Mouse (Mus musculus) layer of hippocampus, adult 18-20 months (tissue): ENCODE data around the gene Olfr90. TPM values are rescaled to one million over a fixed set of nuclear protein-coding genes. Genes with fewer than 3 reads are reported as not detected.
"Not testable (repeated sequence)": the region's sequence is repeated elsewhere in the genome, so short reads cannot be mapped to it uniquely, and the experiment has no call there.

Experiments used
- DNase-seq, 2 experiments: peaks; one replicate each; pipeline ENCODE4 v3.0.0; 2022; ENCODE audit warnings: low spot score in 2 of 2
- long read RNA-seq: library from polyadenylated mRNA; stranded (forward); transcript quantifications from one replicate; pipeline ENCODE4 v2.0.0, GENCODE M21; 2021
- total RNA-seq, 2 experiments: library from RNA; stranded (reverse); gene quantifications; 2 replicates each; pipeline ENCODE4 v1.2.3; 2021

Olfr90 gene
- total RNA-seq: not detected
- long read RNA-seq: 0 reads

DNA sequence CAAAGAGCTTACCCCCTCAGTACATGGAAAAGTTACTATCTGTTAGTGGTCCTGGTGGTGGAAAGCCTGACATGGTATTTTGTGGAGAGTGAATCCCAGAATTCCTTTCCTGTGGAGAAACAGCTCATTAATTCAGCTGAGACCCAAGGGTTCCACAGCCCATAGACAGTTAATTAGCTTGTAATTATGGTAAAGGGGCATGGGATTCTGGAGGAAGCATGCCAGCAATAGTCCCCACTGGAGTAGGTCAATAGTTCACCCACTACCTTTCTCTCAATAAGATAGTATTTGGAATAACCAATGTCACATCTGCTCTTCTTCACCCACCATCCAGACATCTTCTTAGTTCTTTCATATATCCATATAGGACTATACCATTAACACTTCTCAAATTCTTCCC, at the start of gene Olfr90:
Gene Olfr90, minus strand, starts transcription at position 101 of the 400 bp plus-strand sequence.
- no peak for DNase-seq

DNA sequence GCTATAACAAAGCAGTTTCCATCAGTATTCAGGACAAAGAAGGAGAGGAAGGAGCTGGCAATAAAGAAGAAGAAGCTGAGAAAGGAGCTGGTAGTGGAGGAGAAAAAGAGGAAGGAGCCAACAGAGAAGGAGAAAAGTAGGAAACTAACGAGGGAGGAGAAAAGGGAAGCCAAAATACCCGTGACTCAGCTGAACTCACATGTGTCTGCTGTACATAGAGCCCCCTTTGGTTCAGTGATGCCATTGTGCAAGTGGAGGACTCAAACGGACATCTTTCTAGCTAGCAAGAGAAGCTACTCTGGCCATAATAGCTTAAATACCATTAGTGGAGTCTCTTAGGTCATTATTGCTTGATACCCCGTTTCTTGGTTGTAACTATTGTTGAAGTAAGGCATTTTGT, 43.1 kb upstream of the Olfr90 start:
- not testable (repeated sequence) for DNase-seq

DNA sequence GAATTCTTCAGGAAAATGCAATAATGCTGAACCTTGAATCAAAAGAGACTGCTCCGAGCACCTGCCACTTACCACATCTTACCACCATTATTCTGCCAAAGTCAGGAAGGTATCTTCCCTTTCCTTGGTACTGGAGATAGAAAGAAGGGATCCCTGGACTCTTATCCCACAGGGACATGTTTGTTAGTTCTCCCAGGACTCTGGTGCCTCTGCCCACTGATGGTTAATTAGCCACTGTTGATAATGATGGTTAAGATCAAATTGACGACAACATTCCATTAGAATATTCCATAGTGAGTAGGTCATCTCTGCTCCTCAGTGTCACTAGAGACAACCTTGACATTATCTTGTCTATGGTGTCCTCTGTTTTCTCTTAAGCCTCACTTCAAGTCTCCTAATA, 31.7 kb upstream of the Olfr90 start, which contains the start of gene Olfr92:
Gene Olfr92, minus strand, starts transcription at position 101 of the 400 bp plus-strand sequence.
- no peak for DNase-seq

DNA sequence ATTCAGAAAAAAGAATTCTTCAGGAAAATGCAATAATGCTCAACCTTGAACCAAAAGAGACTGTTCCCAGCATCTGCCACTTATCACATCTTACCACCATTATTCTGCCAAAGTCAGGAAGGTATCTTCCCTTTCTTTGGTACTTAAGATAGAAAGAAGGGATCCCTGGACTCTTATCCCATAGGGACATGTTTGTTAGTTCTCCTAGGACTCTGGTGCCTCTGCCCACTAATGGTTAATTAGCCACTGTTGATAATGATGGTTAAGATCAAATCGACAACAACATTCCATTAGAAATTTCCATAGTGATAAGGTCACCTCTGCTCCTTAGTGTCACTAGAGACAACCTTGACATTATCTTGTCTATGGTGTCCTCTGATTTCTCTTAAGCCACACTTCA, 9.9 kb upstream of the Olfr90 start, which contains the start of gene Olfr91:
Gene Olfr91, minus strand, starts transcription at position 101 of the 400 bp plus-strand sequence.
- no peak for DNase-seq

DNA sequence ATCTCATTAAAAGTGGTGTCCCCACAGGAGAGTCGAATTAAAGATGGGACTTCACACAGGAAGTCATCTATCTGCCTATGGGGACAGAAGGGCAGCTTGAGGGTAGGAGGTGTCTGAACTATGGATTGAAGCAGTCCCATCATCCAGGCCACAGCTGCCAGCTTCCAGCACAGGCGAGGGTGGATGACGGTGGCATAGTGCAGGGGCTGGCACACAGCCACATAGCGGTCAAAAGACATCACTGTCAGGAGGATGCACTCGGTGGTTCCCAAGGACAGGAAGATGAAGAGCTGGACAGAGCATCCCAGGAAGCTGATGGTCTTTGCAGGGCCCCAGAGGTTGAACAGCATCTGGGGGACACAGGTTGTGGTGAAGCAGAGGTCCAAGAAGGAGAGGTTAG, 5.0 kb upstream of the Olfr90 start:
- DNase-seq: no peak

DNA sequence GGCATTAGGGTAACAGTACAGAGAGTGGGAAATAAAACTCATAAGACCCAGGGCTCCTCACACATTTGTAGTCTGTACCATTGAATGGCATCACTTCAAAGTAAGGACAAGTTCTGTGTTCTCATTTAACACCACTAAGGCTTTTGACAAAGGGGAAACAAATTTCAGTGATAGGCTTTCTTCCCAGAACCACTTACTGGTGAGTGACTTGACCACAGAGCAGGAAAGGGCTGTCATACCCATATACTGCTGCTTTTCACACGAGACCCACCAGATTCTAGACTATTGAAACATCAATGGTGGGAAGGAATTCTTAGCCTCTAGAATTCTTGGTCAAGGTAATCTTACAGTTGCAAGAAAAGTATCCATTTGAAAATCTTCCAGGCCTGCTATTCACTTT, 3.9 kb upstream of the Olfr90 start:
- DNase-seq: no peak

DNA sequence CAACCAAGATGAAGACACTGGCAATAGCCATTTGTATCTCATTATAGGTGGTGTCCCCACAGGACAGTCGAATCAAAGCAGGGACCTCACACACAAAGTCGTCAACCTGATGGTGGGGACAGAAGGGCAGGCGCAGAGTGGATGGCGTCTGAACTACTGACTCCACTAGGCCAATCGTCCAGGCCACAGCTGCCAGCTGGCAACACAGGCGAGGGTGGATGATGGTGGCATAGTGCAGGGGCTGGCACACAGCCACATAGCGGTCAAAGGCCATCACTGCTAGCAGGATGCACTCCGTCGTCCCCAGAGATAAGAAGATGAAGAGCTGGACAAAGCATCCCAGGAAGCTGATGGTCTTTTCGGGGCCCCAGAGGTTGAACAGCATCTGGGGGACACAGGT, 2.8 kb downstream of the Olfr90 start:
- no peak for DNase-seq

DNA sequence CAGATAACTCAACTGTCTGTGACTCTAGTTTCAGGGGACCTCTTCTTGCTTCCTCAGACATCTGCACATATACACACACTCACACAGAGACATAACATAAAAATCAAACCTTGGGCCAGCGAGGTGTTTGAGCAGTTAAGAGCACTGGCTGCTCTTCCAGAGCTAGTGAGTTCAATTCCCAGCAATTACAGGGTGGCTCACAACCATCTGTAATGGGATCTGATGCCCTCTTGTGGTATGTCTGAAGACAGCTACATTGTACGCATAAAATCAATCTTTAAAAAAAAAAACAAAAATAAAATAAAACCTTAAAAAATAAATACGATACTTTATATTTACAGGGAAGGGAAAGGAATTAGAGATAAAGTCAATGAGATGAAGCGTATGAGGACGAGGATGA, 3.7 kb downstream of the Olfr90 start:
- DNase-seq: no peak

DNA sequence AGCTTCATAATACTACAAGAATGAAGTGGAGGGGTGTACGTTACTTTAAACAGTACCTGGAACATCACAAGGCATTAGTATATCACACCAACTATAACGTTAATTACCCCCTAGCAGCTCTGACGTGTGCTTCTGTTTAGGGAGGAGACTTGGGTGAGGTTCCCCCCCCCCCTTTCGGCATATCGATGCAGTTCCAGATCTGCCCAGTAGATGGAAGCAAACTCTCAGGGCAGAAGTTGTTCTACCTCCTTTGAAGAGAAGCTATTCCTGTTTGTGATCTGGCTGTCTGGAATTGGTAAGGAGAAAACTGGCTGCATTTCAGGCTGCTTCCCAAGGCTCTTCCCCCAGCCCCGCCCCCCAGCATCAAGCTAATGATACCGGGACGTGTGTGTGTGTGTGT, 5.0 kb downstream of the Olfr90 start:
- DNase-seq: peak in 1 of 2 experiments; percentile 67

DNA sequence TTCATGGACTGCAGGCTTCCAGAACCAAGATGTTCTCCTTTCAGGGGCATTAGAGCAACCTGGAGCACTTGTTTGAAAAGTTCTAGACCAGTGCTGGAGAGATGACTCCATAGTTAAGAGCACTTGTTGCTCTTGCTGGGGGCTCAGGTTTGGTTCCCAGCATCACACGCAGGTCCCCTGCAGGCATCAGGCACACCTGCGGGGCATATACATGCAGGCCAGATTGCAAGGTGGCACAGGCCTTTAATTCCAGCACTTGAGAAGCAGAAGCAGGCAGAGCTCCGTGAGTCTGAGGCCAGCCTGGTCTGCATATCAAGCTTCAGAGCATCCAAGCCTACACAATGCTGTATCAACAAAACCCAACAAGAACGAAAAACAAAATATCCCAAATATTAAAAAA, 6.6 kb downstream of the Olfr90 start:
- DNase-seq: no peak

DNA sequence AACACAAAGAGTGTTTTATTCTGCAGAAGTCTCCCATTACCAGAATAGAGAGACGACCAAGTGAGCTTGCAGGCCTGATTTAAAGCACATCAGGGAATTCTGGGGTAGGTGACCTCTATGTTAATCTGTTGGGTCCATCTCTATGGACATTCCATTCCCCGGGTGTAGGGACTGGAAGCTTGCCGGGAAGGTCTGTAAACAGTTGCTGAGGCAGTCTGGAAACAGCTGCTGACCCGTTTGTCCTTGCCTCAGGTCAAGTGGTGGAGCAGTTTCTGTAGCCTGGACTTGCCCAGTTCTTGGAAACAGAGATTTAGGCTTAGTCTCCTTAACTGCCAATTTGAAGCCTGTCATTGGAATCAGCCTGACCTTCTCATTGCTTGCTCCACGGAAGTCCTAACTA, 8.2 kb downstream of the Olfr90 start:
- no peak for DNase-seq

DNA sequence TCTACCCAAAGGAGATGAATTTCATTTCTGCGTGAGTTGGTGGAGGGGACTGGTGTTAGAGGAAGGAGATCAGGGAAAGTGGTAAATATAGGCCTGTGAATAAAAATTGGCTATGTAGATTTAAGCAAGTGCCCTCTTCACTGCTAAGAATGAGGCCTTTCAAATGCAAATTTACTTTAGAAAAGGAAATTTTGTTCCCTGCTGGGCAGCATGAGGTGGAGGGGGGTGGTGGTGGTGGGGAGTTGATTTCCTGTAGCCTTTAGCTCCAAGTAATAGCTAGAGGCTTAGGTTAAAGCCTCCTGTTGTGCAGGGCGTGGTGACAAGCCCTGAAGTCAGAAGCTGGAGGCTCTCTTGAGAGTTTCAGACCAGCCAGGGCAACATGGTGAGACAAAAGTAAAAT, 9.3 kb downstream of the Olfr90 start:
- peak in 1 of 2 experiments; percentile 12 for DNase-seq

DNA sequence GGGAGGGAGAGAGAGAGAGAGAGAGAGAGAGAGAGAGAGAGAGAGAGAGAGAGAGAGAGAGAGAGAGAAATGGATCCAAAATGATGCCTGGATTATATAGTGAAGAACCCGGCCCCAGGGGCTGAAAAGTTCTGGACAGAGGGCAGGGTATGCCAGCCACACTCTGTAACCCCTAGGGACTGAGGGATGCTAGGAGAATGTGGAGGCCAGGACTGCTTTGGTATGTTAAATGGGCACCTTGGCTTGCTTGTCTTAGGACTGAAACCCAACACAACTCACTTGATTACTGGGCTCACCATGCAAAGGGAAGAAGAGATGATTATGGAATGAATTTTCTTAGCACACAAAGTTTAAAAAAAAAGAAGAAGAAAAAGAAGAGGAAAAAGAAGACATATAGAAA, 10.1 kb downstream of the Olfr90 start:
- DNase-seq: no peak

DNA sequence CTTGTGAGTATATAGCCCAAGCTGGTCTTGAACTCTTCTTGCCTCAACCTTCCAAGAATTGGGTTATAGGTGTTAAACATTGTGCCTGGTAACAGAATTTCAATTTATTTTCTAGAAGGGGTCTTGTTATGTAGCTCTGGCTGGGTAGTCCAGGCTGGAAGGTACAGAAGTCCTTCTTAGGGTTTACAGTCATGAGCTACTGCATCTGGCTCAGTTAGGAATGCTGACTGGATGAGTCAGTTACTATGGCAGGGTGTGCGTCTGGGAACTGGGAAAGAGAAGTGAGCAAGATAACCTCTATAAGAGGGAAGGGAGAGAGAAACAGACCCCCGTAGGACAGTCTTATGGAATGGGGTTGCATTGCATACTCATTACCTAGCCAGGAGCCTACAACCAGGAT, 12.5 kb downstream of the Olfr90 start:
- DNase-seq: no peak

DNA sequence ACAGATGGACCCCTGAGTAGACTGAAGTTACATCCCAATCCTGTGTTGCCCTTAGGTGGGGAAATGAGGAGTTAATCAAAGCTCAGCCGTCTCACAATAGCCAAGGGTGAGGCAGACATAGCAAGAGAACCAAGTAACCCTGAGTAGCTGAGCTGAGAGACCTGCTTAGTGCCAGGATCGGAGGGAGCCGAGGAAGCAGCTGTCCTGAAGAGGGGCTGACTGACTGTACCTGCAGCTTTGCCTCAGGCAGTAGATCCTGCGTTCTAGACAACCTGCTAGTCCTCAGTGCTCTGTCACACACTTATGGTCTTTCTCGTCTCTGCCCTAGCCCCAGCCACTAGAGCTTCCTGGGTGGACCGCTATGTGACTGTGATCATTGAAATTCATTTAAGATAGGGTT, 13.1 kb downstream of the Olfr90 start:
- DNase-seq: peak in 1 of 2 experiments; percentile 4

DNA sequence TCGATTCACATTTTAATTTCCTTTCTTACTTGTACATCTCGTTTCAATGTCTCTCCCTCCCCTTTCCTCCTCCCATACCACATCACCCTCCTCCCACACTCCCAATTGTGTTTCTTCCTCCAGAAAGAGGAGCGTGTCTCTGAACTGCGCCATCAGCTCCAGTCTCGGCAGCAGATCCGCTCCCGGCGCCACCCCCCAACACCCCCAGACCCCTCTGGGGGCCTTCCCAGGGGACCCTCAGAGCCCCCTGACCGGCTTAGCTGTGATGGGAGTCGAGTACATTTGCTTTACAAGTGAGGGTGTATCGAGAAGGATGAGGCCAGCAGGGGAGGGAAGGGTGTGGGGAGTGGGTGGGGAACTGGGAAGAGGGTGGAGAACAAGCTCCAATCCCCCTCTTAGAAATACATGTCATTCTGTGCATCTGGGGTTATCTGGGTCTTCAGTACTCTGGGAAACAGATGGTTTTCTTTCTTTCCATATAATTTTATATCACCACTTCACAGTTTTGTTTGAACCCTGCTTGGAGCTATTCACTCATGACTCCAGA, 15.5 kb downstream of the Olfr90 start:
- DNase-seq: peak in 1 of 2 experiments; percentile 57

DNA sequence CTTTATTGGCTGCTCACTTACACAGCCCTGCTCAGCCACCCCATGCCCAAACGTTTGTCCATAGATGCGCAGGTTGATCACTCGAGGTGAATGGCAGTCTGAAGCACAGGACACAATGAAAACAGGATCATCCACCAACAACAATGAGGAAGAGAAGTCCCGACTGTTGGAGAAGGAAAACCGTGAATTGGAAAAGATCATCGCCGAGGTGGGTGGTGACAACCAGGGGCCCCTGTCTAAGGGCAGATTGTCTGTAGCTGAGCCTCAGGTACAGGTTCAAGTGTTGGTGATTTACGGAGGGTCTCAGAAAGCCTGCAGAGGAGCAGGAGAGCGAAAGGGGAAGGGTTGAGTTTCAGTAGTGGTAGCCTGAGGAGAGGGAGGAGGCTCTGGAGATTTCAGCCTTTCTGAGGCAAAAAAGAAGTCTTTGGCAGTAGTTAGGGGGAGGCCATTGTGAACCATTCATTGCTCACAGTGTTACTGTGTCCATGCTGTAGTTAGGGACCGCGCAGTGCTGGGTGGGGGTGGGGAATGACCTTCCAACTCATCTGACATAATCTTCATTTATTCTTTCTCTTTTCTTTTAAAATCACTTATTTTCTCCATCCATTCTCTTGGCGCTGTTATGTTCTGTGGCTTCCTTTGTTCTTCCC, 16.1 kb downstream of the Olfr90 start:
- peak in 1 of 2 experiments; percentile 6 for DNase-seq

DNA sequence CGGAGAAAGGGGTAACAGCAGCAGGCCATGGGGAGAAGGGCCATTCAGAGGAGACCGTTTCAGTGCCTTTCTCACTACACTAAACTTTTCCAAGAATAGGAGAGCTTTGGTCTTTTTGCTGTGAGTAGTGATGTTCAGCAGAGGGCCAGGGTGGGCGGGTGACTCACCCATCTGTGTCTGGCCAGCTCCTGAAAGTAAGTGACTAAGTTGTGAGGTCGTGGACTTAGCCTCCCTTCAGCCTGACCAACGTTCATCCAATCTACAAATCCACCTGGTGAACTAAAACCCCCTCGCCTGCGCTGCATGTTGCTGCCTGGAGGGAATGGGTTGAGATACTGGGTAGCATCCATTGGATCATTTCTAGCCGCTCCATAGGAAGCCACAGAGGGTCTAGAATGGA, 18.2 kb downstream of the Olfr90 start:
- no peak for DNase-seq

DNA sequence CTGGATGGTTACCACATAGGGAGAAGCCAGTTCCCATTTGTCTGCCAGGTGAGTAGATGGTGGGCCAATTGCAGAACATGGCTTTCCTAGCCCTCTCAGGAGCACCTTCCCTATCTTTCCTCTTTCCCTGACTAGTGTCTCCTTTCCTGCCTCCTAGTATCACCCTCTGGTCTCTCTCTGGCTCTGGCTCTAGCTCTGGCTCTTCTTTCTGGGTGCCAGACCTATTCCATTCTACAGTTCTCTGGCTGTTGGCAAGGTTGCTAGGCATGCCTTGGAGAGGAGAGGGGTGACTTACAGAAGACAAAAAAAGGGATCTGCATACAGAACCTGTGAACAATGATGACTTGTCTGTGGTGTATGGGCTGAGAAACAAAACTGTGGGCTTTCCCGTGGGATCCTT, 20.4 kb downstream of the Olfr90 start:
- DNase-seq: peak in 1 of 2 experiments; percentile 2

DNA sequence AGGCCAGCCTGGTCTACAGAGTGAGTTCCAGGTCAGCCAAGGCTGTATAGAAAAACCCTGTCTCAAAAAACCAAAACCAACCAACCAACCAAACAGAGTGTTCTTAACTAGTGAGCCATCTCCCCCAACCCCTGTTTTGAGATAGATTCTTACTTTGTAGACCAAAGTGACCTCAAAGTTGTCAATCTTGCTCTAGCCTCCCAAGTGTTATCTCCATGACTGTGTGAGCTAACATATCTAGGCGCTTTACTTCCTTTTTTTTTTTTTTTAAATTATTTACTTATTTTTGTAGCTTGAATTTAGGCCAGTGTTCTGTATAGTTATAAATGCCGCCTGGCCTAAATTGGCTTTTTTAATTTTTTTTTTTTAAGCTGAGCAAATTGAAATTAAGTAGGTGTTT, 22.3 kb downstream of the Olfr90 start:
- DNase-seq: no peak

DNA sequence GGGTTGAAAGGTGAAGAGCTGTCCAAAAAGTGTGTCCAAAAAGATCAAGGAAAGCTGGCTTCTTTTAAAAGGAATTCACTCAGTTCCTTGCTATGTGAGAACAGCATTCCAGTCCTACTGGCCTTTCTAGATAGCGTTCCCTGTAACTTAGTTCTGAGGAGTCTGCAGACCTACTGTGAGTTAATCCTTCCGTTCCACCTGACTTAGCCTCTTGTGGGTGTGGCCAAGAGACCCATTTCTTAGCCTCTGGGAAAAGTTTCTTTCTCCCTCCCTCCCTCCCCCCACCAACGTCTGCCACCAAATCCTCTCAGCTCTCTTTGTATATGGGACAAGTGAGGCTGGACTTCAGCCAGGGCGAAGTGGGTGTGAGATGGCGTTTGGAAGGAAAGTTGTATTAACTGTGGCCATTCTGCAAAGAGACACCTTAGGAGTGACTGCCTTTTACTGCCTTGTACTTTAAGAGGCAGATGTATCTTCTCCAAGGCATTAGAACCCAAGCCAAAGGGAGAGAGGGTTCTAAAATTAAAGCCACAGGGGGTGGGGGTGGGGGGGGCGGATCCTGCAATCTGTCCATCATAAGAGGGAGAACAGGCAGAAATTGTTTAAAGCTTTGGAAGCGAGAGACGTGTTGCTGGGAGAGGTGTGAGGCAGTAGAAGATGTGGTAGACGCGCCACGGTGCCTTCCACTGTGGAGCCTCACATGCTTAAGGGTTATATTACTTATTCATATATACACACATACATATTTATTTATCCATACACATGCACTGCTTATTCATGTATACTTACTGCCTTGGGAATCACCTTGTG, 24.4 kb downstream of the Olfr90 start:
- DNase-seq: peak in 1 of 2 experiments; percentile 29

DNA sequence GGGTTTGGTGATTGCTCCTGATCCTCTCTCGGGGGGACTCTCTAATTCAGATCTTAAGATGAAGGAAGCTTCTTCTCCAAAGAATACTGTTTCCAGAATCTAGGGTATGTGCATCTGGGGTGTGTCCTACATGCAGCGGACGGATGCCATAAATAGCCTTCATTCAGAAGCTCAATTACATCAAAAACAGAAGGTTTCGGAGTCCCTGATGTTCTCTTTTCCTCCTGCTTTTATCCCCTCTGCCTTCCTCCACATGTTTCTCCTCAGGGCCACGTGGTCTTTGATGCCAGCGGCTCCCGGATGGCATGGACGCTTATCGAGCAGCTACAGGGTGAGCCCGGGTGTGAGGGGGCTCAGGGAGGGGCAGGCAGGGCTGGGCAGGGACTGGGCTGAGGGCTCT, 25.2 kb downstream of the Olfr90 start:
- peak in 1 of 2 experiments; percentile 20 for DNase-seq
